Mouse (Mus musculus): ENCODE data around the gene Gm37240. TPM values are rescaled to one million over a fixed set of nuclear protein-coding genes. Genes with fewer than 3 reads are reported as not detected.

The Gm37240 gene
- polyA plus RNA-seq, 1 experiment from 2014 or later = 10.8 TPM

DNA sequence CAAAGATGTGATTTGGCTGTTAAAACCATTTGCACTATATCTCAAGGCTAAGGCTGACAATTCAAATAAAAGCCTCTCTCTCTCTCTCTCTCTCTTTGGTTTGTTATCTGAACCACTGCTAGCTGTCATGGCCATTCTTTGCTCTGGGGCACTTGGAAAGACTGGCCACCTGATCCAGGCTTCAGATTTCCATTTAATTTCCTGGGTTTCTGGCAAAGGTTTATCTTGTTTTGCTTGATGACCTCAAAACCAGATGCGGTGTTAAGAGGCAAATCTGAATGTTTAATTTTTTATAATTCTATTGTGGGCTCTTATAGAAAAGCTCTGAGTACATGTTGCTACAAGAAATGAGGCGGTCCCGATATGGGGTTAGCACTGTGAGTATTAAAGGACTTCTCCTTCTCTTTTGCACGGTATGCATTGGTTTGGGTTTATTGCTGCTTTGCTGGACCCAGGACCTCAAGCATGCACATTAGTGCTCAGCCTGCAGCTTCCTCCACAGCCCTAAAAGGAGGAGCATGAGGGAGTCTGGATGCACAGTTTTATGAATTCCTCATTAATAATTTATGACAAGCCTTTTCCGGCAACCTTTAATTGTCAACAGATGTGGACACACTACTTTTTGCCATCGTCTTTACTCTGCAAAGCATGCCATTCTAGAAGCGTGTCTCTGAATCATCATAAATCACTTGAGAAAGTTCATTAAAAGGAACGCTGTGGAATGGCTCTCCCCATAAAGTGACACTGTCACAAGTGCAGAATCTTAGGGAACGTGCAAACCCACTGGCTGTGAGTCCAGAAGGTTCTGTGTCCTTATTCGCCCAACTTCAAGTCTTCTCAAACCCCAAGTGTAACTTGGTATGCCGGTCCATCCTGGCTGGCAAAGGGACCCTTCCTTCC lies 351.4 kb downstream of the Gm37240 start:
- ATAC-seq (no peak), DNase-seq (ENCODE audit: low read depth, low spot score) (no peak)
- TF ChIP-seq CTCF (IDR thresholded peaks at IDR 0.05) = no peak
- in situ Hi-C loops (cut with MboI; ENCODE audit: low pct_unique_long_range_greater_than_20kb) = no loop called here
- ChIA-PET POLR2A (no interaction called here), CTCF (interaction anchor here (2.8 kb wide), 1 partner anchor 14 kb away, joined by 13 read pairs; no protein-coding TSS in a partner anchor)
- peaks cover 54% of the 10 kb centered on the region for H3K27me3 ChIP-seq

DNA sequence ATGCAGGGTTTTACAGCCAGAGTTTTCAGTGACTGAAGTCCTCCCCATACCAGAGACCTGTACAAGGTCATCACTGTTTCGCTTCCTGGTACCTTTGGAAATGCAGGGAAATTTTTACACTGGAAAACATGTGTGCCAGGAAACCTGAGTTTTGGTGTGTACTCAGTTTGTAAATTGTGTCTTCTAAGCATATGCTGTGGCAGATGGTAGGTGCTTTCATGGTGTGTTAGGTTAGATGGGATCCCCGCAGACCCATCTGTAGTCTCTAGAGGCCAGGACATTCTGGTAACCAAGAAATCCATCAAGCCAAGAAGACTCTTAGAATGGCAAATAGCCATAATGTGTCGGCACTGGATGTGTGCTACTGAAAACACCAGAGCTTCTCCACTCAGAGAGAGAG lies 352.3 kb downstream of the Gm37240 start:
- CTCF ChIA-PET = interaction anchor here (0.8 to 1.8 kb wide), 3 partner anchors 8 to 14 kb away, joined by 3 to 4 read pairs (median 3); no protein-coding TSS in a partner anchor
- TF ChIP-seq CTCF (IDR thresholded peaks at IDR 0.05) = no peak
- peaks cover 55% of the 10 kb centered on the region for H3K27me3 ChIP-seq
- in situ Hi-C loops (cut with MboI; ENCODE audit: low pct_unique_long_range_greater_than_20kb) = no loop called here
- no peak for ATAC-seq
- POLR2A ChIA-PET = no interaction called here
- no peak for DNase-seq (ENCODE audit: low read depth, low spot score)

DNA sequence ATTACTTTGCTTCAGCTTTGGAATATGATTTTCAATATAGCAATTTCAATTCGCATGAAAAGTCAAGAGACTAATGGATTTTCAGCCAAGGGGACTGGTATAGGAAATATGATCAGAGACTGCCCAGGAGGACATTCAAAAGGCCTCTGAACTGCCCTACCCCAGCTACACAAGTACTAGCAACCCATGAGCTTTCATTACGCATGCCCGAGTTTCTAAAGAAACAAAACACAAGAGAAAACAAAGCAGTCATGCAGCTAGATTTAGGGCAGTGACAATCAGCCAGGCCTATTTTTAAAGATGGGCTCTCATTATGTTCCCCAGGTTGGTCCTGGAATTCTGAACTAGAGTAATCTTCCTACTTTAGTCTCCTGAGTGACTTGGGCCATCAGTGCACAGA lies 354.9 kb downstream of the Gm37240 start:
- no peak for DNase-seq (ENCODE audit: low read depth, low spot score)
- in situ Hi-C loops (cut with MboI; ENCODE audit: low pct_unique_long_range_greater_than_20kb) = no loop called here
- ChIA-PET CTCF (no interaction called here), POLR2A (no interaction called here)
- H3K27me3 ChIP-seq = peaks cover 43% of the 10 kb centered on the region
- ATAC-seq = no peak
- TF ChIP-seq CTCF (IDR thresholded peaks at IDR 0.05) = no peak

- DNase-seq (ENCODE audit: low read depth, low spot score) (no peak), ATAC-seq (no peak)
- in situ Hi-C loops (cut with MboI; ENCODE audit: low pct_unique_long_range_greater_than_20kb) = no loop called here
- CTCF ChIA-PET = no interaction called here
- POLR2A ChIA-PET = no interaction called here
- TF ChIP-seq CTCF (IDR thresholded peaks at IDR 0.05) = no peak
- peaks cover 43% of the 10 kb centered on the region for H3K27me3 ChIP-seq
Observed at GRCm38 (mm10) chr3:85530601-85531161, 356.6 kb downstream of the Gm37240 start.

DNA sequence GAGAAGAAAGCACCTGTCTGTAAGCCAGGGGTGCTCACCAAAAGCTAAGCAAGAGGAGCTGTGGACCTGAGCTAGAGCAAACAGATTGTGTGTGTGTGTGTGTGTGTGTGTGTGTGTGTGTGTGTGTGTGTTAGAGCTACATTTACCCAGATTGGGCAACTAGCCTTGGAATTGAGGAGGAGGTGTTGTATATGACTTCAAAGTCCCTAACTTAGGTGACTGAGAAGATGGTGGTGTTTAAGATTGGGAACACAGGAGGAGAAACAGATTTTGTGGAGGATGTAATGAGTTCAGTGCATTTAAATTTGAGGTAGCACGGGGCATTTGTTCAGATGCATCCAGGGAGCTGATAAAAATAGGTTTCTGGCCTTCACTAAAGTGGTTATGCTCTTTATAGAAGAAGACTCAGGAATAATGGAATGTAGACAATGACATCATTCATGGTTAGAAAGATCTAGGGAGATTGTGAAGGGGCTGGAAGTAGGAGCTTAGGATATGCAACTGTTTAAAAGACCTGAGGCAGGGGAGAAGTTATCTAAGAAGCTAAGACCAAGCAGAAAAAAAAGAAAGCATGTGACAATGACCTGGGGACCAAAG lies 365.9 kb downstream of the Gm37240 start:
- ChIA-PET CTCF (no interaction called here), POLR2A (no interaction called here)
- peaks cover 9% of the 10 kb centered on the region for H3K27me3 ChIP-seq
- DNase-seq (ENCODE audit: low read depth, low spot score) (no peak), ATAC-seq (no peak)
- in situ Hi-C loops (cut with MboI; ENCODE audit: low pct_unique_long_range_greater_than_20kb) = no loop called here
- no peak for TF ChIP-seq CTCF (IDR thresholded peaks at IDR 0.05)

GRCm38 (mm10) chr3:85518668-85519067 lies 368.6 kb downstream of the Gm37240 start:
- H3K27me3 ChIP-seq = peaks cover 11% of the 10 kb centered on the region
- ChIA-PET CTCF (no interaction called here), POLR2A (no interaction called here)
- ATAC-seq = no peak
- DNase-seq (ENCODE audit: low read depth, low spot score) = no peak
- in situ Hi-C loops (cut with MboI; ENCODE audit: low pct_unique_long_range_greater_than_20kb) = no loop called here
- TF ChIP-seq CTCF (IDR thresholded peaks at IDR 0.05) = no peak

GRCm38 (mm10) chr3:85518072-85518471 lies 369.2 kb downstream of the Gm37240 start:
- ChIA-PET CTCF (no interaction called here), POLR2A (no interaction called here)
- no peak for TF ChIP-seq CTCF (IDR thresholded peaks at IDR 0.05)
- peaks cover 11% of the 10 kb centered on the region for H3K27me3 ChIP-seq
- DNase-seq (ENCODE audit: low read depth, low spot score) (no peak), ATAC-seq (no peak)
- in situ Hi-C loops (cut with MboI; ENCODE audit: low pct_unique_long_range_greater_than_20kb) = no loop called here

GRCm38 (mm10) chr3:85516739-85517396 lies 370.4 kb downstream of the Gm37240 start:
- in situ Hi-C loops (cut with MboI; ENCODE audit: low pct_unique_long_range_greater_than_20kb) = no loop called here
- ATAC-seq (no peak), DNase-seq (ENCODE audit: low read depth, low spot score) (no peak)
- peaks cover 10% of the 10 kb centered on the region for H3K27me3 ChIP-seq
- ChIA-PET CTCF (no interaction called here), POLR2A (no interaction called here)
- TF ChIP-seq CTCF (IDR thresholded peaks at IDR 0.05) = no peak

- in situ Hi-C loops (cut with MboI; ENCODE audit: low pct_unique_long_range_greater_than_20kb) = no loop called here
Observed at GRCm38 (mm10) chr3:85514700-85515099, 372.6 kb downstream of the Gm37240 start.

DNA sequence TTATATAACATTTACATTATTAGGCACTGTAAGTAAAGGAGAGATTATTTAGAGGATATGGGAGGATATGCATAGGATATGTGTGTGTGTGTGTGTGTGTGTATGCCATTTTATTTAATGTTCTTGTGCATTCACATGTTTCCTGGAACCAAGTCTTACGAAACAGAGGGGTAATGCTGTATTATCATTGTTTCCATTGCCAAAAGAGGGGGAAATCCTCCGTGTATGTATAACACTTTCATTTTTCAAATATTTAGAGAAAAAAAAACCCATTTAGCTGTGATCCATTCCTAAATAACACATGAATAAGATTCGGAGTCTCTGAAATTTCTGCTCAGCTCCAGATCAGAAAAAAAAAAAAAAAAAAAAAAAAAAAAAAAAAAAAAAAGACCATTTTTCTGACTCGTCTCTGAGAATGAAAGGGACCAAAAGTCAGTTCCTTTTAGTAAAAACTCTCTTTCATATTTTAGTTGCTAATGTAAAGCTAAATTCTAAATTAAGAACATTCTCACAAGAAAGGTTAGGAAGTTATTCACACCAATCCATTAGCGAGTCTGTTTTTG lies 378.5 kb downstream of the Gm37240 start:
- ATAC-seq (no peak), DNase-seq (ENCODE audit: low read depth, low spot score) (no peak)
- peaks cover 31% of the 10 kb centered on the region for H3K27me3 ChIP-seq
- ChIA-PET CTCF (no interaction called here), POLR2A (no interaction called here)
- in situ Hi-C loops (cut with MboI; ENCODE audit: low pct_unique_long_range_greater_than_20kb) = no loop called here
- TF ChIP-seq CTCF (IDR thresholded peaks at IDR 0.05) = no peak

More at GRCm38 (mm10) chr3:85514700-85515099, 372.6 kb downstream of the Gm37240 start:
- ChIA-PET CTCF (interaction anchor here (0.8 kb wide), 1 partner anchor 11 kb away, joined by 3 read pairs; no protein-coding TSS in a partner anchor), POLR2A (no interaction called here)
- no peak for ATAC-seq
- no peak for TF ChIP-seq CTCF (IDR thresholded peaks at IDR 0.05)
- no peak for DNase-seq (ENCODE audit: low read depth, low spot score)
- H3K27me3 ChIP-seq = peaks cover 13% of the 10 kb centered on the region

All from Patski (cell line).